Mouse (Mus musculus) kidney, postnatal 14 days (tissue): ENCODE measurements around the gene Filip1.

Experiments used
- DNase-seq: peaks from one replicate; pipeline ENCODE4 v3.0.0; 2022; ENCODE audit warnings: mixed read lengths

Filip1 gene

DNA sequence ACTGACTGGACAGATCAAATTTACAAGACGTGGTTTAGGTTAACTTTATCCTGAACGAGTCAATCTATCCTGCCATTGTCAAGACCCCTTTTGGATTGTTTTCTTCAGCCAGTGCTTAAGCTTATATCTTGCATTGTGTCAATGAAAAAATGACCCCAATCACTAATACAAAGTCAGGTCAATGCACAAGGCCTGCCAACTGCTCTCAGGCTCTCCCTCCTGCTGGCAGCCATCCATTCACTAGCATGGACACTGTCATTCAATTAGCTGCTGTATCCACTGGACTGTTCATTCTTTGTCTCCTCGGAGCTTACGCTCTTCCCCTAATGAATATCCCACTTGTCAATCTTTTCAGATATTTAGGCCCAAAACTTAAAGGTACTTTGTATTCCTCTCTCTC is 189.2 kb downstream of the Filip1 start:
- DNase-seq, result no peak

DNA sequence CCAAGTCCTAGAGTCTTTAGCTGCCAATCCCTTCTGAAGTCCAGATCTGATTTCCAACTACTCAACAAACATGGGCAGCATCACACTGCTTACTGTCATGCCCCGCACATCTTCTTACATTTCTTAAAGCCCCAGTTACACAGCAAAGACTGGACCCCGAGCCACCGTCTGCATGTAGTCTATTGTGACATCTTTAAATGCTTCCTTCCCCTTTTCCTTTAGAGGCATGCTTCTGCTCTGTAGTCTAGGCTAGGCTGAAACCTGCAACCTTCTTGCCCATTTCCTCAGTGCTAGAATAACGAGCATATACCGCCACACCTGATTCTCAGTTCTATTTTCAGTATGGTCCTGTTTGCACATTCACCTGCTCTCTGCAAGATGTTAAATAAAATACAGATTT is 196.2 kb downstream of the Filip1 start:
- no peak for DNase-seq

DNA sequence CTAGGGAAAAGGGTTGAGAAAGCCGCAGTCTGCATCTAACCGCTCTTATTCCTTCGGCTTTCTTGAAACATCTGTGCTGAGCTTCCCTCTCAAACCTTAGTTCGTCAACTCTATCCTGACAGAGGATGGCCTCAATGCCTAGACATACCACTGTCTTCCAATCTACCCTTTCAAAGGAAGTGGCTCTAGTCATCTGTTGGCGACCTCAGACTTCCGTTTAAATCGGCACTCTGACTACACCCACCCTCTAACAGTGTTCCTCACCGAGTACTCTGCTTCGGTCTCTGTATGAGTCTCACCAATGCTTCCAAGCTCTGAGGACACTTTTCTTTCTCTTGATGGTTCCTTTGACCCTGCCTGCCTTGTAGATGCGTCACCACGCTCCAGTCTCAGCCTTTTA is 196.6 kb downstream of the Filip1 start:
- DNase-seq, result no peak

DNA sequence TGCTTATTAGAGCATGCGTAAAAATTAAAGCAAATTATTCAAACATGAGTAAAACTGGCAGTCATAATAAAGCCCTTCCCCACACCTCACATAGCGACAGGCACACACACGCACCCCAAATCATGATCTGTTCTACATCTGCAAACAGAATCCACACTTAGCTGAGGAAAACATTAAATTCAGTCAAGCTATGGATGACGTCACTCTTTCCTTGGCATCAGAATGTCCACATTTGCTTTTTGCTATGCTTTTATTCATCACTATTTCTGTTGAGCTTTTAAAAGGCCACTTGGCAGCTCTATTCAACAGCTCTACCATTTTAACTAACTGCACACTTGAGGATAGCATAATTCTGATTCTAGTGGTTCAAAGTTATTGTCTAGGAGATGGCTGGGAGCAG is 198.1 kb downstream of the Filip1 start:
- no peak for DNase-seq

DNA sequence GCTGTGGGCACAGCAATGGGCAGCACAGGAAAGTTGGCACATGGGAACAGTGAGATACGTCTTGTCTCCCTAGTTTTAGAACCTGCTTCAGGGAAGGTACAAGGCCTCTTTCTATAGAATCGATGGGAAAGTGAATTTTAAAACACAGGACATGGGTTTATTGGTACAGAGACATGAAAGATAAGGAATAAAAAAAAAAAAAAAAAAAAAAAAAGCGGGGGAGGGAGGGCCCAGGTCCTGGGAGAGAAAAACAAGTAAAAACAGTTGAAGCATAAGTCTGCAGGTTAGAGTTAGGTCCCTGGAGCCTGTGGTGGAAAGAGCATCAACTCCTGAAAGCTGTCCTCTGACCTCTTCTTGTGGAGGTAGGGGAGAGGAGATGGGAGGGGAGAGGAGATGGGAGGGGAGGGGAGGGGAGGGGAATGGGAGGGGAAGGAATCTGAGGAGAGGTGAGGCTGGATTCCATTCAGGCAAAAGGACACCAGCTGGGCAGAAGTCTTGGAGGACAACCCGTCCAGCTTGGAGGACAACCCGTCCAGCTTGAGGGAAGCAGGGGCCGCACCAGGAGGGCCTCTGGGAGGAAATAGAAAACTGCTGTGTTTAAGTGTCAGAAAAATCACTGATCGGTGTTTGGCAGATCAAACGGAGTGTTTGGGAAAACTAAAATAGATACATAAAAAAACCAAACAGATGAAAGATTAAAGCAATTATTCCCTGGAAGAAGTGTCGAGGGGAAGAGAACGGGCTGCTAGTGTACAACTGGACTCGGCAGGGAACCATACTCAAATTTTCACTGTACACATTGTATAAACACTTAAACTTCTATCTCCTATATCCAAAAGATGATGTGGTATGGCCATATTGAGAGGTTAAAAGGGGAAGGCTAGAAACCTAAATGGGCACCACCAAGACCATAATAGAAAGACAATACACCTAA is 201.4 kb downstream of the Filip1 start:
- DNase-seq, result no peak

DNA sequence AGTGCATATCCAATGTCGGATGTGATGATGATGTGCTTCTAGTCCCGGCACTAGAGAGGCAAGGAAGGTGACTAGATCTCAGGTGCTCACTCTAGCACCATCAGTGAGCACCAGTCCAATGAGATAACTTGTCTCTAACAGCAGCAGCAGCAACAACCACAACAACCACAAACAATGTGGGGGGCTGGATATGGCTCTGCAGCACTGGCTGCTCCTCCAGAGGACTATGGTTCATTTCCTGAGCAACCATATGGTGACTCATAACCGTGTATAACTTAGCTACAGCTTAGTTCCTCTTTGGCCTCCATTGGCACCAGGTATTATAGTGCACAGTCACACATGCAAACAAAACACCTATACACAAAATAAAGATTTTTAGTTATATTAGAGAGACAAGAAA is 202.1 kb downstream of the Filip1 start:
- no peak for DNase-seq

DNA sequence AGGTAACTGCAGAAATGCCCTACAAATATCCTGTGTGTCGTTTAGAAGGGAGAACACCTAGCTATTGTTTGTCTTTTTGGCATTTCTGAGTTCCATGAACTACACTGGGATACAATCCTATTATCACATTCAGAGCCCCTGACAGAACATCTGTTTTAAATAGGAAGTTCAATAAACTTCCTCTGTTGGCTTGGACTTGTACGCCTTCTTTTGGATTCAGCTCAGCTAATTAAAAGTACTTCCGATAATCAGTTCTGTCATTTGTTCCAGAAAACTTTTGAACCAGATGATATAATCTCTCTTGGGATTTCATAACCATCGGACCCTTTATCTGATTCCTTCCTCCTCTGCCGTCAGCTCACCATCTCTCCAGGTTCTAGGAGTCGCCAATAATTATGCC is 203.2 kb downstream of the Filip1 start:
- DNase-seq, result no peak

DNA sequence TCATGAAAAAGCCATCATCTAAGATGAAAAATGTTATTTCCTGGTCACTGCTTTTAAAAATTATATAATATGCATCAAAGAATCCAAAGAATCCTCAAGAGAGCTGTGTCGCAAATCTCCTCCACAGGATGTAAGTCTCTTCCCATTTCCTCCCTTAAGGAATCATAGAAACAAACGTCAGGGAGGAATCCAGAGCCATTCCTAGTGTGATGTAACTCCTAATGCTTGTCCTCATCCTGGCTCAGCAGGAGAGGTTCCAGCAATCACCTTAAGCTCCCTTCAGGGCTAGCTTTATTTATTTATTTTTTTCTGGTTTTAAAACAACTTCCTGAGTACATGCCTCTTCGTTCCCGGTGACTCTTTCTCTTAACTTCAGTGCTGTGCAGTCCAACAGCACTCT is 205.5 kb downstream of the Filip1 start:
- no peak for DNase-seq

DNA sequence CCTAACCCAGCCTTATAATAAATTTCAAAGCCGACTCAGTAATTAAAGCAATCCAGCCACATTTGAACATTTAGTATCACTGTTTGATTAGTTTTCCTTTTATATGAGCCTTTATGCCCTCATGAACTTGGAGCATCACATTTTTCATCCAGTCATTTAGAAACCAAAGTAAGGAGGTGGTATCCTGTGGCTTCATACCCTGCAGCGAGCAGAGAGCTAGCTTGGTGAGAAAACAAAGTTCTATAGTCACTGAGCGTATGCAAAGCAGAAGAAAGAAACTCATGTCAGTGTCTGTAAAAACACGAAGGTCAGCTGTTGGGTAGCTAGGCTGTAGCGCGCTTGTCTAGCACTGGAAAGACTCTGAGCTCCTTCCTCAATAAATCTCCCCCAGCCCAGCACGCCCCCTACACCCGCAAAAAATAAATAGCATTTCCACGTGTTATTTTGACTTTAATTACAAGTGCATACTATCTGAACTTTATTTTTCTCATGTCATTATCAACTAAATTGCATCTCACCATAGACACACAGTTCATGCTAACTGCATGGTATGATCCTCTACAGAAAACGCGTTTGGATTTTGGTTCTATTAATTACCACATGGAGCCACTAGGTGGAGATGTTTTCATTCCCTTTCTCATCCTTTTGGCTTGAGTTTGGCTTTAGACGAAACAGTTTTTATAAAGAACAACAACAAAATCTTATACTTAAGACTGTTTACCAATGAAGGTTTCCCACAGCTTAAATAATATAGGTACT is 206.2 kb downstream of the Filip1 start:
- DNase-seq, result peak; percentile 51

DNA sequence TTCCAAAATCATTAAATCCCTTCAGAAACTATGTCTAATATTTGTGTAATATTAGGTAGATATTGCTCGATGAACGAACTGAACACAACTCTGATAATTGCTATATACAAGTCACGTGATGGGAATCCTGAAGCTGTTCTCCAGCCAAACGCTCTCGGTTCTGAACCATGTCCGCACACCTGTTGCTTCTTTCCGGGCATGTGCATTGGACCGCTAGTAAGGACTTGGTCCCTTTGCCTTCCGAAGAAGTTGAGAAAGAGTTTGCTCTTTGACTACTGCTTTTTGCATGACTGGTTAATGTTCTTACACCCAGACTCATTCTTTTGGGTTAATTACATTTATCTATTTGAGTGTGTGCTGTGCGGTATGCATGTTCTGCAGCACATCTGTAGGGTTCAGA is 207.2 kb downstream of the Filip1 start:
- no peak for DNase-seq

DNA sequence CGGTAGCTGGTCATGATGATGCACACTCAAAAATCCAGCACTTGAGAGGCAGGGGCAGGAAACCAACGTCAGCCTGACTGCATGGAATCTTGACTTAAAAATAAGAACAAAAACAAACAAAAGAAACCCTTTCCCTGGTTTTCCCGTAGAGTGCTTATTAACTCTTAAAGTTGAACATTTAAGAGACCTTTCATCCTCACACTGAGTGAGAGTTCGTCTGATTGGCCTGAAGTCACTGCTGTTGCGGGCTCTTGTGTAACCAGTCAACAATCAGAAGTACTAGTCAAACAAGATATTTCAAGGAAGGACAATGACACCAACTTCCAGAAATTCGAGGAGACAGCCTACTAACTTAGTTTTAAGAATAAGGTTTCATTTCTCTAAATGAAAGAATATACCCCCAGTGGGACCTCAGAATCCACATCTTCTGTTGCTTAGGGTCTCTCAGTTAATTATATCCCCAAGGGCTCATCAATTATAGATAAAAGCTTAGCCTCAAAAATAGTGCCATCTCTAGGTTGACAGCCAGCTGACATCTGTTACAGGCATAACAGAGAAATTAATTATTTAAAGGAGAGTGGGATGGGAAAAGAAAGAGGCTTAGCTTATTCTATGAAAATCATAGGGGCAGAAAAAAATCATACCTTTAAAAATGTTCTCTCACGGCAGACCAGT is 216.1 kb downstream of the Filip1 start:
- peak; percentile 29 for DNase-seq

DNA sequence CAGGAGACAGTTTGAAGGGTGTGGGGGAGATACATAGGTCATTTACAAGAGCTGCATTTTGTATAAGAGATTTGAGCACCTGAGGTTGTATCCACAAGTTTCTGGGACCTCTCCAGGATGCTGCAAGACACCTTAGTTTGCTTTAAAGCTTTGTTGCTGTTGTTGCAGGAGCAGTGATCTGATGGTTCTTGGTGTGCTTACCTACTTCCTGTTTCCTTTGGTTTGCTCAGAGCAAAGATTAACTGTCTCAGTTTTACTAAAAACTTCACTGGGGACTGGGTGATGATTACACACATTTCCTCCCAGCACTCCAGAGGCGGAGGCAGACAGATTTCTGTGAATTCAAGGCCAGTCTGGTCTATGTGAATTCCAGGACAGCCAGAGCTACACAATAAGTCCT is 217.6 kb downstream of the Filip1 start:
- no peak for DNase-seq

DNA sequence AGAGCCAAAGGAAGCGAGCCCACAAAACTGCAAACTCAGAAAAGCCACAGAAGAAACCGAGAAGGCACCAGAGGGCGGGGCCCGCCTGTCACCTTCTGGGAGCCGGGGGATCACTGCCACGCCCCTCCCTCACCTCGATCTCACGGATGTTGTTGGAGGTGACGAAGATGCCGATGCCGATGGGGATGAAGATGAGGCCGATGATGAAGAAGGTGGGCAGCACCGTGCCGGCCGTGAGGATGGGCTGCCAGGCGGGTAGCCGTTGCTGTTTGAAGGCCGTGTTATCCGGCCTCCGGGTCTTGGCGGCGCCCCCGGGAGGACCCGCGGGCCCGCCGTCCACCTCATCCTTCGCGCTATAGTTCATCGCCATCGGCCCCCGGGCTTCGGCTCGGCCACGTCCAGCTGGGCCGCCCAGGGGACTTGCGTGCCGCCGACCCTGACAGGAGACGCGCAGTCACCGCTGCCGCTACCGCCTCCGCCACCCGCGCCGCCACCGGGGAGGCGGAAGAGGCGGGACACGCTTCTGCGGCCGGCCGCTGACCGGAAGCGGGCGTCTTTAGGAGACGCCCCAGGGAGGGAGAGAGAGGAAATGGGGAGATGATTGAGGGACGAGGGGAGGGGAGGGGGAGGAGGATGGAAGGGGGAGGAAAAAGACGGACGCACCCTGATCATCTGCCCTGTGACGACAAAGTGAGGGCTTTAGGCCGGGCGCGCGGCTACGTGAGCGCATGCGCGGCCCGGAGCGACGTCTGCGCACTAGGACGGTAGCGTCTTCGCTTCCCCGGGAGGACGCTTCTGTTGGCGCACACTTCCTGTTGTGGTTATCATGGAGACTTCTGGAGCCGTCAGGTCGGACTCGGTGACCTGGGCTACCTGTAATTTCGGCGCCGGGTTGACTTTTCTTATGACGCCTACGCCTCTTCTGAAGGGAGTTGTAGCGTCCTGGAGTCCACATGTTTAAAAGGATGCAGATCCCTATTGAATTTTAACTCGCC is 219.5 kb downstream of the Filip1 start, which contains the start of gene Tmem30a:
TSS of gene Tmem30a (minus strand) at position 667 of the 995 bp plus-strand sequence.
- peak; percentile 96 for DNase-seq

DNA sequence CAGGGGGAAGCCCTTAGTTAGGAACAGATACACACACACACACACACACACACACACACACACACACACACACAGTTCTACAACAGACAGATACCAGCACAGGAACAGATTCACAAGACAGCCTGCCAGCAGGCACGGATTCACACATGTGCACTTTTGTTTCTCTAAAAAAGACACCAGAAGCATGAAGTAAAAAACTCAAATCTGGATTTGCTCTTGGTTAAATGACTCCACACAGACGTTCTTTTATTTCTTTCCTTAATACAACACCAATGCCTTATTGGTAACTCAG is 226.9 kb downstream of the Filip1 start:
- DNase-seq, result no peak

DNA sequence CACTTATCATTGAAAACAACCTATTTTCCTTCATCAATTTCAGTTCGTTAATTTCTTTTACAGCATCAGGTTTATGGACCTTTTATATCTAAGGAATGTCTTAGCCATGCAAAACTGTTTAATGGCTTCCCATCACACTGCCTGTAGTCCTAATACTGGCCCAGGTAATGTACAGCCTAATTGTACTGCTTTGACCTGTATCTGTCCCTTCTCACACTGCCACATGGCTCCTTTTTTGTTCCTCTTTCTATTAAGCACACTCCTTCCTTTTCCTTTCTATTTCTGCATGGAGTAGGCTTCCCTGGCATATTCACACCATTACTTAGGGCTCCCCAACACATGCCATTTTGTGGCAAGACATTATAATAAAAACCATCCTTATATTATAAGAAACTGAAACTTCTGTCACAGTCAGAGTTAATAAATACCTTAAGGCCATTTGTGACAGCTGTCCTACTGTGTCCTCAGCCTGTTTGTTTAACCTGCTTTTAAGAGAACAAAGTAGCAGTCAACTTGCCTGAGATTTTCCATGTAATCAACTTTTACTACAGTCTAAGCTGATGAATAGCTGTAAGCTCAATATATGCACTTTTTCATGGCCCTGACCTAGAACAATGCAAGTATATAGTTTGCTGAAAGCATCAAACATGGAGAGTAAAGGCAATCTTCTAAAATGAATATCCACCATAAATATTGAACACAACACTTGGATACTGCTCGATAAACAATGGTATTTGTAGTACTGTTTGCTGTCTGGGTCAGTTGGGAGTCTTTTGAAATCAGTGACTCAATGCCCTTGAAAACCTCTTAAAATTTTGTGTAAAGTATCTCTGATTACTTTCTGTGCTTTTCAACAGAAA is 227.5 kb downstream of the Filip1 start:
- no peak for DNase-seq

DNA sequence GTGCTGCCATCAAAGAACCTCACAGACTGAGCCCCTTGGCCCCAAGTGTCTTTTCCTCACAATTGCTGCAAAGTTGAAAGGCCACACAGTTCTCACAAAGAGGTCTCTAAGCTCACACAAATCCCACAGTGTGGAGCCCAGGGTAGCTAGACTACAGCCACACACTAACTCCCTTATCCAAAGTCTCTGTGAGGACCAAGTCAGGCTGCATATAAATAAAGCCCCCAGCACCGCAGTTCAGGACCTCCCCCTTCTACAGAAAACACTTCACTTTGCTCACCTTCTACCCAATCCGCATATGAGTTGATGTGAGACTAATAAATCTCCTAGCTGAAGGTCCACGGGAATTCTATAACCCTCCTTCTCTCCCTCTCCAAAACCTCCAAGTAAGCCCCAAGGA is 228.2 kb downstream of the Filip1 start:
- DNase-seq, result no peak

DNA sequence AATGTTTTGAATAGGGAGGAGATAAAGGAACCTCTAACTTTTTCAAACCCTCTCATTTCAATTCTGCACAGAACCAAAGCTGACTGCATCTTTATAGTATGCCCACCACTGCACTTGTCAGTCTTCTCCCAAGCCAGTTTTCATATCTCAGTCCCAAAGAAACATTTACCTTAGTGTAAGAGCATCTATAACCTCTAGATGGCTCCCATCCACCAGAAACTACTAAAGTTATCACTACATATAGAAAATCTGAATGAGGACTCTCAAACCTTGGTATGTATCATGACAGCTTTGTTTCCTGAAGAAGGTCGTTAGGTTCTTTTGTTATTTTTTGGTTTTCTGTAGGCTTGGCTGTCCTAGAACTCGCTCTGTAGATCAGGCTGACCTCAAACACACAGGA is 233.3 kb downstream of the Filip1 start:
- no peak for DNase-seq

DNA sequence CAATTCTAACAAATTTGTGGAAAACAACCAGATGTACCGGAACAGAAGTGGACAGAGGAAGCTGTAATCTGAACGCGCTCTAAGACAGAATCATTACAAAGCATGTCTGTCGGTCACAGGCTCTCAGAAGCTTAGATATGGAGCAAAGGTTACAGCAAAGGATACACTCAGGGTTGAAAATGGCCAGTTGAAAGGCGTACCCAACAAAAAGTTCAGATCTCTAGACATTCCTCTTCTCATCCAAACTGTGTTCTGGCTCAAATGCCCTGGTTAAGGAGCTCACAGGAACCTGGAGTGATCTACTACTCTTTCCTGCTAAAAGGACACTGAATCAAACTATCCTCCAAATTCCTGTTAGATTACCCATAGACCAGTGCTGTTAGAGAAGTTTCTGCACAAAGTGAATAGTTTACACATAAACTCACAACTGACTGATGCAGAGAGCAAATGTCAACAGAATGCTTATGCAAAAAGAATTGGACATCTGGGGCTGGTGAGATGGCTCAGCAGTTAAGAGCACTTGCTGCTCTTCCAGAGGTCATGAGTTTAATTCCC is 245.6 kb downstream of the Filip1 start:
- DNase-seq, result peak; percentile 25

DNA sequence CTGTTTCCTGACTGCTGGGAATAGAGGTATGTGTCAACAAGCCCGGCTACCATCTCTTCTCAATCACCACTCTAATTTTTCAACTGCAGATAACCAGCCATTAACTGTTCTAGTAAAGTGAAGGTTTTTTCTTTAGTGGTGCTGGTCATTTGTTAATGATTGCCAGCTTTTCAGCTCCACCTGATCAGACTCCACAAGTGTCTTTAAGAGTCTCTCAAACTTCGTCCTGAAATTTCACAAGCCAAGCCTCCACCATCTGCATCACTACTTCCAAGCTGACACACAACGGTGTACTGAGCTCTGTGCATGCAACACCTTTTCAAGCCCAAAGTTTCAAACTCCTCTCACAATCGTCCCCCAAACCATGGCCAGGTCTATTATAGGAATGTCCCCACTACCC is 247.3 kb downstream of the Filip1 start:
- peak; percentile 18 for DNase-seq
